Mouse (Mus musculus) adrenal gland, postnatal 25 days (tissue): Measurements from ENCODE around the gene Ntrk1. TPM values are rescaled to one million over a fixed set of nuclear protein-coding genes. Genes with fewer than 3 reads are reported as not detected.

Source experiments
- DNase-seq: peaks from one replicate; pipeline ENCODE4 v3.0.0; 2021; ENCODE audit warnings: mixed read lengths
- total RNA-seq: library from RNA; stranded (reverse); gene quantifications from 2 replicates; pipeline ENCODE4 v1.2.3, GENCODE M21; 2021

Gene Ntrk1
- total RNA-seq, 1 experiment from 2014 or later = 3.7 TPM

GRCm38 (mm10) chr3:87752567-87752966 lies 42.4 kb downstream of the Ntrk1 start:
- no peak for DNase-seq

- no peak for DNase-seq
These were observed 45.0 kb downstream of the Ntrk1 start for GRCm38 (mm10) chr3:87749977-87750376.

- peak; percentile 71 for DNase-seq
These were observed 45.9 kb downstream of the Ntrk1 start for GRCm38 (mm10) chr3:87749036-87749435.

GRCm38 (mm10) chr3:87748431-87748830 lies 46.5 kb downstream of the Ntrk1 start, which contains the start of gene Lrrc71:
Gene Lrrc71 (minus strand): TSS chr3:87748625.
- DNase-seq = no peak

- DNase-seq = no peak
These were observed 49.8 kb downstream of the Ntrk1 start for GRCm38 (mm10) chr3:87745036-87745659.

- DNase-seq = no peak
These were observed 51.0 kb downstream of the Ntrk1 start for GRCm38 (mm10) chr3:87743927-87744326.

GRCm38 (mm10) chr3:87742735-87743134 lies 52.2 kb downstream of the Ntrk1 start:
- no peak for DNase-seq

- no peak for DNase-seq
These were observed 52.9 kb downstream of the Ntrk1 start for GRCm38 (mm10) chr3:87742013-87742412.

- DNase-seq = no peak
These were observed 56.1 kb downstream of the Ntrk1 start for GRCm38 (mm10) chr3:87738906-87739305.

GRCm38 (mm10) chr3:87735335-87735734 lies 59.6 kb downstream of the Ntrk1 start:
- no peak for DNase-seq

GRCm38 (mm10) chr3:87733984-87734761 lies 60.8 kb downstream of the Ntrk1 start:
- no peak for DNase-seq

- peak; percentile 44 for DNase-seq
These were observed 61.9 kb downstream of the Ntrk1 start for GRCm38 (mm10) chr3:87733098-87733497.

GRCm38 (mm10) chr3:87728696-87729095 lies 66.3 kb downstream of the Ntrk1 start:
- DNase-seq = no peak

Other genes with a start within 250 kb of the Ntrk1 start
- gene Arhgef11, start 177.6 kb downstream of the Ntrk1 start, total RNA-seq = 40.4 and 44.2 TPM in 2 replicates
- gene Lrrc71, start 46.5 kb downstream of the Ntrk1 start, total RNA-seq = 0.94 TPM in 1 of 2 replicates, not detected in the other
- gene Insrr, start 1.8 kb upstream of the Ntrk1 start, total RNA-seq = 0.81 and 1.0 TPM in 2 replicates
- gene Pear1, start 29.1 kb upstream of the Ntrk1 start, total RNA-seq = 20.7 and 23.0 TPM in 2 replicates
- 0.15 TPM in 1 of 2 replicates, not detected in the other for gene Sh2d2a, start 51.6 kb upstream of the Ntrk1 start, total RNA-seq
- 55.3 and 56.1 TPM in 2 replicates for gene Prcc, start 90.4 kb upstream of the Ntrk1 start, total RNA-seq
- gene Hdgf, start 111.2 kb upstream of the Ntrk1 start, total RNA-seq = 173 and 198 TPM in 2 replicates
- 113 and 156 TPM in 2 replicates for gene Mrpl24, start 124.3 kb upstream of the Ntrk1 start, total RNA-seq
- 22.7 and 22.8 TPM in 2 replicates for gene Isg20l2, start 135.2 kb upstream of the Ntrk1 start, total RNA-seq
- gene Rrnad1, start 135.6 kb upstream of the Ntrk1 start, total RNA-seq = 17.9 and 24.1 TPM in 2 replicates
- not detected in 2 replicates for gene Crabp2, start 153.5 kb upstream of the Ntrk1 start, total RNA-seq
- 8.7 and 9.3 TPM in 2 replicates for gene Nes, start 175.9 kb upstream of the Ntrk1 start, total RNA-seq
- gene Bcan, start 205.1 kb upstream of the Ntrk1 start, total RNA-seq = 62.8 and 74.9 TPM in 2 replicates
- not detected in 2 replicates for gene Hapln2, start 232.4 kb upstream of the Ntrk1 start, total RNA-seq
- 14.1 and 23.4 TPM in 2 replicates for gene Gpatch4, start 247.9 kb upstream of the Ntrk1 start, total RNA-seq